Mouse (Mus musculus) brain, embryonic 14.5 days (tissue): Measurements from ENCODE around the gene Fads6. TPM values are rescaled to one million over a fixed set of nuclear protein-coding genes. Genes with fewer than 3 reads are reported as not detected.
A peak's percentile ranks its signal among the peaks of the same experiment; 100 is the strongest.

Experiments
- DNase-seq: peaks from one replicate; pipeline ENCODE4 v3.0.0-alpha.2; 2011; ENCODE audit warnings: low read depth
- CTCF ChIP-seq: fragments of 200-500 bp; IDR thresholded peaks from 2 replicates; pipeline ENCODE4 v1.5.1; 2012; ENCODE audit warnings: inconsistent platforms, mild to moderate bottlenecking, moderate library complexity, borderline replicate concordance; ENCODE audit not compliant: insufficient read depth, insufficient read length; ENCODE audit errors: extremely low read depth
- POLR2A ChIP-seq: fragments of 200-500 bp; IDR thresholded peaks from 2 replicates; pipeline ENCODE4 v1.6.1; 2012; ENCODE audit warnings: mild to moderate bottlenecking, inconsistent platforms, borderline replicate concordance; ENCODE audit not compliant: poor library complexity, insufficient read depth, insufficient read length, severe bottlenecking; ENCODE audit errors: extremely low read depth
- polyA plus RNA-seq: library from polyadenylated mRNA; depleted of rRNA; stranded (reverse); fragments of >200 nt; gene quantifications from 2 replicates; pipeline ENCODE4 v1.2.3, GENCODE M21; 2012

Gene Fads6
- polyA plus RNA-seq, 1 experiment, result 2.4 TPM

- no peak for DNase-seq
- no peak for TF ChIP-seq POLR2A
- no peak for TF ChIP-seq CTCF
Observed at GRCm38 (mm10) chr11:115292631-115293375, 4.7 kb downstream of the Fads6 start.

- DNase-seq, result no peak
- TF ChIP-seq CTCF, result no peak
- no peak for TF ChIP-seq POLR2A
Observed at GRCm38 (mm10) chr11:115291503-115291902, 6.0 kb downstream of the Fads6 start.

- DNase-seq, result peak; percentile 56
- TF ChIP-seq CTCF (no peak), POLR2A (no peak)
Observed at GRCm38 (mm10) chr11:115290919-115291318, 6.5 kb downstream of the Fads6 start.

- TF ChIP-seq POLR2A, result no peak
- no peak for TF ChIP-seq CTCF
- no peak for DNase-seq
Observed at GRCm38 (mm10) chr11:115290314-115290713, 7.1 kb downstream of the Fads6 start.

- no peak for TF ChIP-seq POLR2A
- no peak for TF ChIP-seq CTCF
- DNase-seq, result no peak
Observed at GRCm38 (mm10) chr11:115289885-115290284, 7.6 kb downstream of the Fads6 start.

DNA sequence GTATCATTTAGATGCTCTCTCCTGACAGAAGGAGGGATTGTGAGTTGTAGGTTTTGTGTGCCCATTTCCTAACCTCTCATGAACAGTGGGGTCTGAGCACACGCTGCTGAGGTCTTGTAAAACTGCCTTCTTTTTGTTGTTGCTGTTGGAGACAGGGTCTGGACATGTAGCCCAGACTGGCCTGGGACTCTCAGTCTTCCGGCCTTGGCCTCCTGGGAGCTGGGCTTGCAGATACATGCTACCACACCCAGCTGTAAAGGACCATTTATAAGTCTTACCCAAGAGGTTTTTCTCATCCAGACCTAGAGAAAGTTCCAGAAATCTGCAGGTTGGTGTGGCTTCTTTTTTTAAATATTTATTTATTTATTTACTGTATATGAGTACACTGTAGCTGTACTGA, 9.2 kb downstream of the Fads6 start:
- TF ChIP-seq POLR2A, result no peak
- no peak for TF ChIP-seq CTCF
- DNase-seq, result no peak

GRCm38 (mm10) chr11:115287386-115287785, 10.1 kb downstream of the Fads6 start:
- peak; percentile 43 for DNase-seq
- TF ChIP-seq POLR2A, result no peak

DNA sequence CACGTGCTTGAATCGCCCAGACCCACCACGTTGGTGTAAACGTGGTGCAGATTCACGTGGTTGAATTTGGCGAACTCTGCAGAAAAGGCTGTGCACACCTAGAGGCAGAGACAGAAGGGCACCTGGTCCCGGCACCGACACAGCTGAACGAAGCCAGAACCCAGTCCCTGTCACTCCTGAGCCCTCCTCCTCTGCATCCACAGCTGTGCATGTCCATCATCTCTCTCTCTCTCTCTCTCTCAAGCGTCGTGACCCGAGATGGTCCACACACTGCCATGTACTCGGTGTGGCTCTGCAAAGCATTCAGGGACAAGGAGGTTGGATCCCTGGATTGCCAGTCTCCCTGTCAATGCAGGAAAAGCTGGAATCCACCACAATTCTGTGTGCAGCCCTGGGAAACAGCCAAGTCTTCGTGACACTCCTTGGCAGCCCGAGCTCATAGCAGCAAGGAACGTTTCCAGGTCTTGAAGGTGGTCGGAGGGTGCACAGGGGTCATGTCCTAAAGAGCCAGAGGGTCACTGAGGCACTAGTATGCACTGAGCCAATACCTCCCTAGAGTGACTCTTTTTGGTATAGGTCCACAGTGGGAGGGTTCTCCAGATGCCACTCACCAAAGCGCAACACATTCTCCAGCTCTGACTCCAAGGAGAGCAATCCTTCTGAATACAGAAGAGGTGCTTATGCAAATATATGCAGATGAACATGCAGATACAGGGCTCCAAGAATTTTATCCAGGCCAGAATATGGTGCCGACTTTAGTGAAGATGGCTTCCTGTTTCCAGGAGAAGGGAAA, 11.1 kb downstream of the Fads6 start:
- TF ChIP-seq CTCF, result no peak
- TF ChIP-seq POLR2A, result no peak
- peak; percentile 47 for DNase-seq

DNA sequence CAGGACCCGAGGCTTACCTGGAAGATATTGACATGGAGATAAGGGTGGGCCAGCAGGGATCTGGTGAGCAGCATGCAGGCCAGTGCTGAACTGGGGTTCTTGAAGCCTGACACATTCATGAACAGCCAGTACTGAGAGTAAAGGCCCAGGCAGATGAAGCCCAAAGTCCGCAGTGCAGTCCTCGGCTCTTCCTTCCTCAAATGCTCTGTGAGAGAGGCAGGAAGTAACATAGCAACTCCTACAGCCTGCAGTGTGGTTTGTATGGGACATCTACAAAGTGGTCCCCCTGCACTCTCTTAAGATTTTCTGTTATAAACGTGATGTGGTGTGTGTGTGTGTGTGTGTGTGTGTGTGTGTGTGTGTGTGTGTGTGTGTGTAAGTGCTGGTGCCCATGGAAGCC, 12.2 kb downstream of the Fads6 start:
- no peak for TF ChIP-seq POLR2A
- no peak for TF ChIP-seq CTCF
- no peak for DNase-seq

- TF ChIP-seq POLR2A, result no peak
- no peak for DNase-seq
Observed at GRCm38 (mm10) chr11:115283891-115284620, 13.4 kb downstream of the Fads6 start.

DNA sequence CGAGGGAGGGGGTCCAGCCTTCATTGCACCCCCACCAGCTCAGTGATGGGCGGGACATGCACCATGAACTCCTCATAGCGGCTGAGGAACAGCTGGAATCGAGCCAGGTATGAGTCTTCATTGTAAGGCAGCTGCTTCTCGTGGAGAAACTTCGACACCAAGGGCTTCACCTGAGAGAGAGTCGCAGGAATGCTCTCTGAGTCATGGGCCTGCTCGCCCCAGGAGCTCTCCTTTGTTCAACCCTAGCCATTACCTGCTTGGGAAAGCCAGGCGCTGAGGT, 14.0 kb downstream of the Fads6 start:
- DNase-seq, result no peak
- TF ChIP-seq POLR2A, result no peak
- no peak for TF ChIP-seq CTCF
